Mouse (Mus musculus) forebrain, embryonic 10.5 days (tissue): ENCODE results near the gene Plxna4. TPM values are rescaled to one million over a fixed set of nuclear protein-coding genes. Genes with fewer than 3 reads are reported as not detected.

Experiments
- DNase-seq: peaks from one replicate; pipeline ENCODE4 v3.0.0-alpha.2; 2017; ENCODE audit warnings: low spot score; ENCODE audit errors: extremely low spot score
- H3K27ac ChIP-seq: fragments of 300-500 bp; sonication (generic); 2 replicates; pipeline ENCODE4 v1.5.1; 2016; ENCODE audit warnings: mild to moderate bottlenecking
- H3K27me3 ChIP-seq: fragments of 300-500 bp; sonication (generic); 2 replicates; pipeline ENCODE4 v1.6.1; 2016; ENCODE audit warnings: mild to moderate bottlenecking; ENCODE audit not compliant: poor library complexity, severe bottlenecking
- H3K36me3 ChIP-seq: fragments of 300-500 bp; sonication (generic); replicated peaks from 2 replicates; pipeline ENCODE4 v1.6.1; 2016; ENCODE audit warnings: mild to moderate bottlenecking, moderate library complexity
- H3K4me1 ChIP-seq: fragments of 300-500 bp; sonication (generic); 2 replicates; pipeline ENCODE4 v1.6.1; 2016
- H3K4me3 ChIP-seq: fragments of 300-500 bp; sonication (generic); 2 replicates; pipeline ENCODE4 v1.5.1; 2016; ENCODE audit warnings: mild to moderate bottlenecking, moderate library complexity
- H3K9me3 ChIP-seq: fragments of 300-500 bp; sonication (generic); 2 replicates; pipeline ENCODE4 v1.6.1; 2016; ENCODE audit warnings: mild to moderate bottlenecking, moderate library complexity
- WGBS: fragments of 180-500 bp; shearing (Covaris S2); methylation state at CpG from one replicate; pipeline ENCODE4 v1.1.7; 2016; 5-methylcytosine and 5-hydroxymethylcytosine counted together
- polyA plus RNA-seq: library from polyadenylated mRNA; unstranded; fragments of >200 nt; fragmentation: Nextera tagmentation; extraction: Ambion mirVana; gene quantifications from 2 replicates; pipeline ENCODE4 v1.2.1, GENCODE M21; 2016

The Plxna4 gene
- polyA plus RNA-seq, 1 experiment from 2014 or later = 1.2 TPM

DNA sequence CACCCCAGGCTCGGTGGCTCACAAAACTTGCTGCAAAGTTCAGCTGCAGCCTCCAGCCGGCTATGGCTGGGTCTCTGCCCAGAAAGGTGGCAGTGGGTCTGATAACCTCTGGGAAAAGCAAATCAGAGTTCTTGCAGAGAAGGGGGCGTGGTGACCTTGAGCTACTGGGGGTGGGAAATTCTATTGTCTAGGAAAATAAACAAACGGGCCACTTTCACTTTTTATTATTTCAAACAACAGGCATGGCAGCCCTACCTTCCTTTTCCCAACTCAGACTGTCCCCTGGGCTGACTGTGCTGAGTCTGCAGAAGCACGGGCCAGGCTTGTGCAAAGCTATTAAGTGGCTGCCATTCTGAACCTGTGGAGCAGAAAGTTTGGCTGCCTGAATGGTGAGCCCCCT is 94.4 kb downstream of the Plxna4 start:
- Histone ChIP-seq H3K27me3 (no peaks in the 10 kb centered on the region), H3K36me3 (no peaks in the 10 kb centered on the region), H3K9me3 (no peaks in the 10 kb centered on the region), H3K4me1 (peaks cover 18% of the 10 kb centered on the region), H3K4me3 (no peak overlapping the region), H3K27ac (no peak overlapping the region)
- no peak for DNase-seq
- 61% methylated on average over 5 of the region's 5 CpGs for WGBS

DNA sequence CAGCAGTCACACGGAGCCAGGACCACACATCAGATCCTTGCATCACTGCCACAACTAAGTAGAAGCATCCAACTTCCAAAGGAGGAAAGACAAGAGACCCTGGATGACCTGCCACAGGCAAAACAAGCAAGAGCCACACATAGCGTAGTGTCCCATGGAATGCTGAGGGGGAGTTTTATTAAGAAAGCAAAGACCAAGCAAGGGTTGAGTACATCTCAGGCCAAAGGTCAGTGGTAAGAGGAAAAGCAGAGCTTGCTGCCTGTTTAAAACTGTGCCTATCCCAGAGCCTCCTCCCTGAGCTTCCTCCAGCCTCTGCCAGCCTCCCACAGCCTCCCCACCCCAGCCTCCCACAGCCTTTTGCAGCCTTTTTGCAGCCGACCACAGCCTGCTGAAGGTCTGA is 100.9 kb downstream of the Plxna4 start:
- Histone ChIP-seq H3K27ac (no peak overlapping the region), H3K27me3 (no peaks in the 10 kb centered on the region), H3K4me1 (peaks cover 13% of the 10 kb centered on the region), H3K9me3 (no peaks in the 10 kb centered on the region), H3K36me3 (no peaks in the 10 kb centered on the region), H3K4me3 (no peak overlapping the region)
- no peak for DNase-seq
- 65% methylated on average over 3 of the region's 3 CpGs for WGBS

DNA sequence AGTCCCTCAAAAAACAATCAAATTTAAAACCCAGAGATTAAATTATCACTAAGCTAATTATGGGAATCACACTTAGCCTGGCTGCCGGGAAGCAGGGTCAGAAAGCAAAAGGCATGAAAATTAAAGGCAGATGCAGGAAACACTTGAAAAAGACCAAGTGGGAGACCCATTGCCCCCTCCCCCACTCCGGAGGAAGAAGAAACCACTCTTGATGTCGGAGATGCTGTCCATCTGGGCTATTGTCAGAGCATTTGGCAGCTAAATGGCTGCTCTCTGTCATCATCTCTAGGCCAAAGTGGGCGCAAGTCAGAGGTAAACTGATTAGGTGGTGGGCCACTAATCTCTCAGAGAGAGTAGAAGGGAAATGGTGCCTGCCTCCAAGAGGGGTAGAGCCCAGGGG is 105.5 kb downstream of the Plxna4 start:
- Histone ChIP-seq H3K27ac (peak overlapping the region; percentile 48; the same call in 1 of the 2 replicates), H3K4me1 (peaks cover 48% of the 10 kb centered on the region), H3K4me3 (no peak overlapping the region), H3K27me3 (no peaks in the 10 kb centered on the region), H3K36me3 (no peaks in the 10 kb centered on the region), H3K9me3 (no peaks in the 10 kb centered on the region)
- 50% methylated on average over 4 of the region's 4 CpGs for WGBS
- no peak for DNase-seq

DNA sequence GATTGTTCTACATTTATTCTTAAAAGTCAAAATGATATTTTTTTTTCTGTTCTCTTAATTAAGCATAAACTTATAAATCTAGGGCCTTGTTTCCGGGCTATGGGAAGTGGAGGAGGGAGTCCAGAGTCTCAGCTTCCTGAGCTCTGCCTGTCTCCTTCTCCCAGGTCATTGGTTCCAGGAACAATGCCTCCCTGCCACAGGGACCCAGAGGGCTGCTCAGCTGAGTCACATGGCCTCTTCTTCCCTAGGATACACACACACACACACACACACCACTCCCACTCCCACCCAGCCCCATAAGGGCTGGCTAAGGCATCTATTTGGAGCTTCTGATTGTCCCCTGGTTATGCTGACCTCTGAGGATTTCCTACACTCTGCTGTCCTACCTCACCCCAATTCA is 107.3 kb downstream of the Plxna4 start:
- WGBS = 69% methylated on average over 1 of the region's 1 CpGs
- Histone ChIP-seq H3K4me1 (peaks cover 45% of the 10 kb centered on the region), H3K27me3 (no peaks in the 10 kb centered on the region), H3K9me3 (no peaks in the 10 kb centered on the region), H3K36me3 (no peaks in the 10 kb centered on the region), H3K27ac (no peak overlapping the region), H3K4me3 (no peak overlapping the region)
- no peak for DNase-seq

DNA sequence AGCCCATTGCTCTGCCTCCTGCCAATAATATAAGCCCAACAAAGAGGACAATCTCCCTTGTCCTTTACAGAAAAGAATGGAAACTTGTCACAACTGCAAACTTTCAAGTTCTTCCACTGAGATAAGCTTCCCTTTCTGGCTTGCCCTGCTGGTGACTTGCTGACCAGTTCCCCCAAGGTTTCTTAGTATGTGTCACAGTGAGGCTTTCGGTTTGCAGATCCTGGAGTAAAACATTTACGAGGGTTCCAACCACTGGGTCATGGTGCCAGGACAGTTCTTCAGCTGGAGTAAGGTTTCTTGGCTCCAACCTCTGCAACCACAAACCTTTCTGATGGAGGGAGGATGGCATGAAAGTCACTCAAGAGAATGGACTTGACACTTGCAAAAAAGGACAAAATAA is 108.2 kb downstream of the Plxna4 start:
- DNase-seq = no peak
- 0 out of 2 replicates have a peak overlapping the region, but pooled peaks have one; percentile 25 for H3K27ac ChIP-seq
- no peaks in the 10 kb centered on the region for H3K9me3 ChIP-seq
- no peaks in the 10 kb centered on the region for H3K36me3 ChIP-seq
- H3K27me3 ChIP-seq = no peaks in the 10 kb centered on the region
- 92% methylated on average over 2 of the region's 2 CpGs for WGBS
- no peak overlapping the region for H3K4me3 ChIP-seq
- peaks cover 45% of the 10 kb centered on the region for H3K4me1 ChIP-seq

DNA sequence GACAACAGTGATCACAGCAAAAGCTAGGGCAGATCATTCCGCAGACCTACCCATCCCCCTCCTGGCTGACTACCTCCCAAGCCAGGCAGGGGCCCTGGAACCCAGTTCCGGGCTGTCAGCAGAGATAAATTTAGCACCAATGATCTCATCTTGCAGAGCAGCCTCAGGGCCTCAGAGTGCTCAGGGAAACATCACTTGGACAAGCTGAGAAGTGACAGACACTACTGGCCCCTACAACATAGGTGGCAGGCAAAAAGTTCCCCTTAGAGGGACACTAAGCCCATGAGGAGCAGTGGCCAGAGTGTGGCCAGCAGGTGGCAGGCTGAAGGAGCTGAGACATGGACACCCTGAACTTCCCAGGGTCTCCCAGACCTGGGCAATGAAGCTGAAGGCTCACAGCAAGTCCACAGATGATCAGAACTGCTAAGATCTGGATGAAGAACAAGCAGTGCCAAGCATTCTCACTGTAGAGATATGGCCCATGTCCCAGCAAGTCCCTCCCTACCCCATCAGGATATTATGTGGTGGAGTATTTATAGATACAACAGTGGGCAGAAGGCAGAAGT is 108.7 kb downstream of the Plxna4 start:
- no peaks in the 10 kb centered on the region for H3K9me3 ChIP-seq
- DNase-seq = peak; percentile 28
- WGBS = 45% methylated on average over 2 of the region's 2 CpGs
- H3K4me1 ChIP-seq = peaks cover 45% of the 10 kb centered on the region
- no peaks in the 10 kb centered on the region for H3K36me3 ChIP-seq
- H3K4me3 ChIP-seq = no peak overlapping the region
- no peaks in the 10 kb centered on the region for H3K27me3 ChIP-seq
- peak overlapping the region; percentile 25; the same call in 1 of the 2 replicates for H3K27ac ChIP-seq

DNA sequence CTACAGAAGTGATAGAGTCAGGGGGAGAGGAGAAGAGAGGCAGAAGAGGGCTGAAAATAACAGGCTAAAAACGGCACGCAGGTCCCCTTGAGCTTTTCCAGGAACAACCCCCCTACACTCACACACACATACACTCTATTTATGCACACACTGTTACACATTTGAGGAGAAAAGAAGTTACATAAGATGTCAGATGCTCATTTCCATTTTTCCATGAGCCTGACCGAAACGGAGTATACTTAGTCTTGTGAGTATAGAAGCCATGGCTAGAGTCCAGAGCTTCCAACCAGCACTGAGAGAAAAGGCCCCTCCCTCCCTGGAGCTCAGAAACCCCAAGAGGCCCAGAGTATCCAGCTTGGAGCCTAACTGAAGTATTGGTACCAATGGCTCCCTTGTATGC is 112.0 kb downstream of the Plxna4 start:
- no peaks in the 10 kb centered on the region for H3K9me3 ChIP-seq
- 97% methylated on average over 4 of the region's 4 CpGs for WGBS
- no peak for DNase-seq

DNA sequence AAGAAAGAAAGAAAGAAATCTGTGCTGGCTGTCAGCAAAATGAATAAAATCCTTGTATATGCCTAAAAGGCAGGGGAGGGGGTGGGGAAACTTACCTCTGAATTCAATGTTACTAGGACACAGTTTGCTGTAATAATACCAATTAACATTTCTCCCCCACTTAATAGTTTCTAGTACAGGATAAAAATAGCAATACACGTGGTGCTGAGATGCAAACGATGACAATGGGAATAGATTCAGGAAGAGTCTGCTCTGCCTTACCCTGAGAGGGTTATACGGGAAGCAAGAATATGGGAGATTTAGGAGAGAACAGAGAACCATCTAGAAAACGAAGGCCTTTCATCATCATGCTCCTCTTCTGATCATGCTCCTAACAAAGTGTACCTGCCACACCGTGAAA is 115.9 kb downstream of the Plxna4 start:
- H3K9me3 ChIP-seq = no peaks in the 10 kb centered on the region
- H3K4me1 ChIP-seq = no peaks in the 10 kb centered on the region
- no peak for DNase-seq
- H3K36me3 ChIP-seq = no peaks in the 10 kb centered on the region
- H3K4me3 ChIP-seq = no peak overlapping the region
- no peak overlapping the region for H3K27ac ChIP-seq
- no peaks in the 10 kb centered on the region for H3K27me3 ChIP-seq
- 88% methylated on average over 5 of the region's 5 CpGs for WGBS

More for the DNA sequence above, 112.0 kb downstream of the Plxna4 start:
- H3K4me3 ChIP-seq = no peak overlapping the region
- H3K4me1 ChIP-seq = peaks cover 26% of the 10 kb centered on the region
- no peaks in the 10 kb centered on the region for H3K36me3 ChIP-seq
- H3K27me3 ChIP-seq = no peaks in the 10 kb centered on the region
- no peak overlapping the region for H3K27ac ChIP-seq

DNA sequence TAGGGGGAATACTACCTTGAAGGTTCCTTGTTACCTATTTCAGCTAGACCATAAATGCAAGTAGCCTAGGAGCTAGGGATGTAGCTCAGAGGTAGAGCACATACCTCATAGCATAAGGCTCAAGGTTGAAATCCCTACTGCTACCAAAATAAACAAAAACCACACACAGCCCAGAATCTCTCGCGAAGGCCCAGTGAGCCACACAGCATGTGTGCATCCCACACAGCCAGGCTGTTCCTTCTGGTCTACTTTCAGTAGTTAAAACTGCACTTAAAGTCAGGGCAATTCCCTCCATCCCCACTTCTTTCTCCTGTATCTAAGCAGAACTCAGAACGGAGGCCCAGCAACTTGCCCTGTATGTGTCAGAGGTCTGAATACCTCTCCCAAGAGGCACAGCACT is 116.4 kb downstream of the Plxna4 start:
- no peaks in the 10 kb centered on the region for H3K4me1 ChIP-seq
- DNase-seq = no peak
- no peaks in the 10 kb centered on the region for H3K36me3 ChIP-seq
- H3K4me3 ChIP-seq = no peak overlapping the region
- H3K27me3 ChIP-seq = no peaks in the 10 kb centered on the region
- H3K9me3 ChIP-seq = no peaks in the 10 kb centered on the region
- H3K27ac ChIP-seq = no peak overlapping the region
- WGBS = 81% methylated on average over 3 of the region's 3 CpGs

DNA sequence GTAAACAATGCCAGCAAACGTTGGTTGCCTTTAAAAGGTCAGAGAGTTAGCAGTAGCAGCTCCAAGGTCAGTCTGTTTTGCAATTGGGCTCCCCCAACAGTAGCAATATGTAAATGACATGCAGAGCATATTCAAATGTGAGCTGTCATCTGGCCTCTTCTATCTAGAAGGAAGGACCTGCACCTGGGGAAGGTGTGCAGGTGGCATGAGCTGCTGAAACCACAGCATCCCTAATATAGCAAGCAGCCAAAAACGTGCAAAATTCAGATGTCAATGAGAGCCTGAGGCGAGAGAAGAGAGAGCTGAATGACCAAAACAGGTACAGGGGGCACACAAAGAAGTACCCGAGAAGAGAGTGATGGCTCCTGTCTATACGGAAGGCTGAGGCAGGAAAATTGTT is 118.8 kb downstream of the Plxna4 start:
- no peaks in the 10 kb centered on the region for H3K27me3 ChIP-seq
- 67% methylated on average over 5 of the region's 5 CpGs for WGBS
- no peak overlapping the region for H3K4me3 ChIP-seq
- no peak for DNase-seq
- no peak overlapping the region for H3K27ac ChIP-seq
- no peaks in the 10 kb centered on the region for H3K9me3 ChIP-seq
- no peaks in the 10 kb centered on the region for H3K4me1 ChIP-seq
- no peaks in the 10 kb centered on the region for H3K36me3 ChIP-seq

DNA sequence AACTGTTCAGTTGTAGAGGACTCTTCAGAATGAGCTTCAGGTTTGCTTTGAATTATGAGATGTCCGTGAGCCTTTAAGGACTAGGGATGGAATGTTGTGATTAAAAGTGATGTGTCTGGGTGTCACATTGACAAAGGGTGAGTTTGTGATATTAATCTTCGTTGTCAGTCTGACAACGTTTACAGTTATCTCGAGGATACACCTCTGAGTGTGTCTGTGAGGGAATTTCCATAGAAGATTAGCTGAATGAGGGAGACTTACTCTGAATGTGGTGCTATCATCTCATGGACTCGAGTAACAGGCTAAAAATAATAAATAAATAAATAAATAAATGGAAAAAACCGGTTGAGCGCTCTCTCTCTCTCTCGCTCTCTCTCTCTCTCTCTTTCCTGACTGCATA is 122.9 kb downstream of the Plxna4 start:
- Histone ChIP-seq H3K27ac (no peak overlapping the region), H3K4me1 (no peaks in the 10 kb centered on the region), H3K36me3 (no peaks in the 10 kb centered on the region), H3K27me3 (no peaks in the 10 kb centered on the region), H3K4me3 (no peak overlapping the region), H3K9me3 (no peaks in the 10 kb centered on the region)
- 87% methylated on average over 8 of the region's 8 CpGs for WGBS
- DNase-seq = no peak

DNA sequence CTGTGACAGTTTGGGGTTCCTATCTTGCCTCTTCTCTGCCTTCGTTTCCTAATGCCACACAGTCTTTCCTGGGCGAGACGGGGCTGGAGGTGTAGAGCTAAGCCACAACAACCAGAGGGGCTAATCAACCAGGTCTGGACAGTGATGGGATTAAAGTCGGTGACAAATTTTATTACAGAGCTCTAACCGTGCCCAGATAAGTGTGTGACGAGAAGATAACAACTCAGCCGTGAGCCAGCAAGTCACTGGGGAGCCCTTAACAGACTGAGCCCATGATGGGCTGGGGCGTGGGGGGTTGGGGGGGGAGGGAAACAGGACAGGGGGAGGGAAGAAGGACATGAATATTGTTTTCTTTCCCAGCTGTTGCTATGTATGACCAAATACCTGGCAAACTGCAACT is 123.4 kb downstream of the Plxna4 start:
- Histone ChIP-seq H3K27me3 (no peaks in the 10 kb centered on the region), H3K4me3 (no peak overlapping the region), H3K36me3 (no peaks in the 10 kb centered on the region), H3K27ac (no peak overlapping the region), H3K4me1 (no peaks in the 10 kb centered on the region), H3K9me3 (no peaks in the 10 kb centered on the region)
- DNase-seq = no peak
- WGBS = 62% methylated on average over 8 of the region's 8 CpGs

DNA sequence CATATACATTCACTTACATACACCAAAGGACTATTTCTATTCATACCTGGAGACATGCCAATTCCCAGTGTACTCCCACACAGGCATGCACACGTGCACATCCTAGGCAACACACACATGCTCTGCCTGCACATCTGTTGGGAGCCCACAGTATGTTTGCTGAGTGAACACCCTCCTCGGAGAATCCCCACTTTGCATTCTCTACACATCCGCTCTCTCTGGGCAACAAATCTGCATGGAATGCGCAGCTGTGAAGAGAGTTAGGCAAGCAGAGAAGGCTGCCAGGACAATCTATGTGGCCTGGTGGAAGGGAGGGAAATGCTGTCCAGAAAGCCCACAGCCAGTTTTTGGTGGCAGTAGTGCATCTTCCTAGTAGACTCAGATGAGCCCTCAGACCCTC is 123.9 kb downstream of the Plxna4 start:
- no peaks in the 10 kb centered on the region for H3K36me3 ChIP-seq
- H3K27me3 ChIP-seq = no peaks in the 10 kb centered on the region
- H3K9me3 ChIP-seq = no peaks in the 10 kb centered on the region
- no peak overlapping the region for H3K4me3 ChIP-seq
- no peak overlapping the region for H3K27ac ChIP-seq
- 85% methylated on average over 4 of the region's 4 CpGs for WGBS
- no peaks in the 10 kb centered on the region for H3K4me1 ChIP-seq
- no peak for DNase-seq

DNA sequence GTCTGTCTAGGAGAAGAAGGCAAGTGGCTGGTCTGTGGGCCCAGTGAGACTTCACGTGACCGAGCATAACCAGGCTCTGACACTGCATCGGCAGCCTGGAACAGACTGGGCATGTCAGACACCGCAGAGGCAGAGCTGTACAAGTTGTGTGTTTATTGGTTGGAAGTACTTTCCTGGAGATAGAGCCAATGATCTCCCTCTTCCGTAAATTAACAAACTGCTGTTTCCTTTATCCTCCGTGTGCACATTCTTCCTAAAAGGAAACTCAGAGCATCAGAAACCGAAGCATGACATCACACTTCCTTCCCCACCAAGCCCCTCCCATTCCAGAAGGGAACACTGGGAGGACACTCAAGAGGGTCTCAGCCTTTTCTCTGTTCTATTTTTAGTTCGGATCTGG is 127.6 kb downstream of the Plxna4 start:
- 87% methylated on average over 8 of the region's 8 CpGs for WGBS
- Histone ChIP-seq H3K4me1 (no peaks in the 10 kb centered on the region), H3K27ac (no peak overlapping the region), H3K36me3 (no peaks in the 10 kb centered on the region), H3K27me3 (no peaks in the 10 kb centered on the region), H3K9me3 (no peaks in the 10 kb centered on the region), H3K4me3 (no peak overlapping the region)
- DNase-seq = no peak
